Mouse (Mus musculus) midbrain, embryonic 15.5 days (tissue): ENCODE data around the gene Hmgb1. TPM values are rescaled to one million over a fixed set of nuclear protein-coding genes. Genes with fewer than 3 reads are reported as not detected.
"Not testable (repeated sequence)": the region's sequence is repeated elsewhere in the genome, so short reads cannot be mapped to it uniquely, and the experiment has no call there.

Experiments used
- ATAC-seq: fragments of 200-750 bp; cut with Nextera tagmentation; replicated peaks from 2 replicates; pipeline ENCODE4 v1.8.0; 2017; ENCODE audit warnings: moderate TSS enrichment
- H3K27ac ChIP-seq: fragments of 300-500 bp; sonication (generic); 2 replicates; pipeline ENCODE4 v1.5.1; 2015; ENCODE audit warnings: mild to moderate bottlenecking, inconsistent platforms
- H3K27me3 ChIP-seq: fragments of 300-500 bp; sonication (generic); replicated peaks from 2 replicates; pipeline ENCODE4 v1.6.1; 2015; ENCODE audit warnings: inconsistent platforms
- H3K36me3 ChIP-seq: fragments of 300-500 bp; sonication (generic); replicated peaks from 2 replicates; pipeline ENCODE4 v1.6.1; 2015; ENCODE audit warnings: inconsistent platforms
- H3K4me1 ChIP-seq: fragments of 300-500 bp; sonication (generic); 2 replicates; pipeline ENCODE4 v1.6.1; 2015; ENCODE audit warnings: inconsistent platforms
- H3K4me2 ChIP-seq: fragments of 300-500 bp; sonication (generic); 2 replicates; pipeline ENCODE4 v1.6.1; 2015; ENCODE audit warnings: inconsistent platforms, mild to moderate bottlenecking, moderate library complexity
- H3K4me3 ChIP-seq: fragments of 300-500 bp; sonication (generic); 2 replicates; pipeline ENCODE4 v1.5.1; 2015; ENCODE audit warnings: mild to moderate bottlenecking, inconsistent platforms
- H3K9ac ChIP-seq: fragments of 300-500 bp; sonication (generic); 2 replicates; pipeline ENCODE4 v1.6.1; 2015; ENCODE audit warnings: mild to moderate bottlenecking, inconsistent platforms
- H3K9me3 ChIP-seq: fragments of 300-500 bp; sonication (generic); 2 replicates; pipeline ENCODE4 v1.6.1; 2016; ENCODE audit warnings: inconsistent platforms
- WGBS: fragments of 180-500 bp; shearing (Covaris S2); methylation state at CpG from one replicate; pipeline ENCODE4 v1.1.7; 2015; ENCODE audit warnings: mixed read lengths; 5-methylcytosine and 5-hydroxymethylcytosine counted together
- polyA plus RNA-seq: library from polyadenylated mRNA; unstranded; fragments of >200 nt; fragmentation: Nextera tagmentation; extraction: Ambion mirVana; gene quantifications from 2 replicates; pipeline ENCODE4 v1.2.1, GENCODE M21; 2015

The Hmgb1 gene
- polyA plus RNA-seq, 1 experiment from 2014 or later = 713 TPM

DNA sequence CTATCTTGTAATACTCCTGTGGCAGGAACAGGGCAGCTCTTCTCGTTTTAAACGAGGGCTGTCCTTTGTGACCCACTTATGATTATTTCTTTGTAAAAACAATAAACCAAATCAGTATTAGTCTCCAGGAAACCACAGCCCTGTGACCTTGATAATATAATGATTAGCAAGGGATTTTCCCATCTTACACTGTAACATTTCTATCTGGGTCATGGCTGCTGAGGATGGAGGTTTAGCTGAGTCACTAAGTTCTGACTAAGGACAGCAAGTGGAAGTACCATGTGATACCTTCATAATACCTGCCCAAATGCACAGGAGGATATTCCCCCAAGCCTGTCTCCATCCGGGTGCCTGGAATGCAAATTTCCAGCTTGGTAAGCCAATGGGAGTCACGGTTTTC, 23.8 kb downstream of the Hmgb1 start:
- no peaks in the 10 kb centered on the region for H3K36me3 ChIP-seq
- no peak for ATAC-seq
- WGBS = 86% methylated on average over 4 of the region's 4 CpGs

DNA sequence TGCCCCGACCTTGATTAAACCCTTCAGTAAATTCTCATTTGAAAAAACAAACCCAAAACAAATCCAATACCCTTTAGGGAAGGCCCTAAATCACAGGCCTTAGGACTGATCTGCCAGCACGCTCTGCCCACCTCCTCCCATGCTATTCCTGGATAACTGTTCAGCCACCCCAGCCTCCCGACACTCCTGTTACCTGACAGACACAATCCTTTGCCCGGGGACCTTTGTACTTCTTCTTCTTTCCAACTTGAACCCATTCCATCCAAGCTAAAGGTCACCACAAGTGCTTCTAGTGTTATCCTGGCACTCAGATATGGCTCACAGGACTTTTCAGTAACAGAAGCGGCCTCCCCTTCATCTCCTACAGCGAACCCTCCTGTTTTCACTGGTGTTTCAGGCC, 25.3 kb downstream of the Hmgb1 start:
- H3K27me3 ChIP-seq = no peaks in the 10 kb centered on the region

More for the DNA sequence above, 23.8 kb downstream of the Hmgb1 start:
- Histone ChIP-seq H3K9me3 (no peaks in the 10 kb centered on the region), H3K9ac (no peak overlapping the region), H3K4me2 (no peak overlapping the region), H3K27ac (no peak overlapping the region), H3K4me3 (no peak overlapping the region), H3K27me3 (no peaks in the 10 kb centered on the region), H3K4me1 (no peaks in the 10 kb centered on the region)

DNA sequence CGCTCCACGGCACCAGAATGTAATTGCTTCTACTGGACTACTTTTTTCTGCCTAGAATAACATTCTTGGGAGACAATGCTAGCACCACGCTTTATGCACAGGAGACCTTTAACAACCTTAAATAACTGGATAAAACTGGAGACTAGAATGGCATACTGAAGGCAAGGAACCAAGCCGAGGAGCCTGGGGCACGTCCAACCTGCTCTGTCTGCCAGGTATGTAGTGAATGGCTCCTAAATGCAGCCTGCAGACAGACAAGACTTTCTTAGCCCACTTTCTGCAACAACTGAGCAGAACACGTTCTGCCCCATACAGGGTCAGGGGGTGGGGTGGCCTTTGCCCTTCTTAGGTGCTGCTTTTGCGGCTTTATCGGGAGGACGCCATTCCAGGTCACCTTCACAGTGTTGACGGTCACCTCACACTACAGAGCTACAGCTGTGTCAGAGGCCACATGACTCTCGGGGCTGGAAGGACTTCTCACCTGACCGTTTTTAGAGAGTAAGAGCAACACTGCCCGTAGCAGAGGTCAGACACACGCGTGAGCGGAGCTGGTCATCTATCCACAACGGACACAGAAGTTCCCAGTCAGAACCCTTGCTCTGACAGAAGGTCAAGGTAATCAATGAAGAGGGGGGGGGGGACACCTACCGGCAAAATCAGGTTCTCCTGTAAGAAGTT, 27.3 kb downstream of the Hmgb1 start:
- no peak overlapping the region for H3K27ac ChIP-seq
- H3K4me3 ChIP-seq = no peak overlapping the region
- no peak overlapping the region for H3K9ac ChIP-seq
- H3K4me1 ChIP-seq = no peaks in the 10 kb centered on the region
- ATAC-seq = no peak
- no peaks in the 10 kb centered on the region for H3K9me3 ChIP-seq
- H3K36me3 ChIP-seq = no peaks in the 10 kb centered on the region
- WGBS = 89% methylated on average over 18 of the region's 18 CpGs
- H3K4me2 ChIP-seq = no peak overlapping the region
- H3K27me3 ChIP-seq = no peaks in the 10 kb centered on the region

More for the DNA sequence above, 25.3 kb downstream of the Hmgb1 start:
- ATAC-seq = no peak
- no peaks in the 10 kb centered on the region for H3K9me3 ChIP-seq
- H3K4me2 ChIP-seq = no peak overlapping the region
- H3K27ac ChIP-seq = no peak overlapping the region
- no peak overlapping the region for H3K9ac ChIP-seq
- H3K36me3 ChIP-seq = no peaks in the 10 kb centered on the region
- WGBS = 94% methylated on average over 6 of the region's 6 CpGs
- no peaks in the 10 kb centered on the region for H3K4me1 ChIP-seq
- no peak overlapping the region for H3K4me3 ChIP-seq

DNA sequence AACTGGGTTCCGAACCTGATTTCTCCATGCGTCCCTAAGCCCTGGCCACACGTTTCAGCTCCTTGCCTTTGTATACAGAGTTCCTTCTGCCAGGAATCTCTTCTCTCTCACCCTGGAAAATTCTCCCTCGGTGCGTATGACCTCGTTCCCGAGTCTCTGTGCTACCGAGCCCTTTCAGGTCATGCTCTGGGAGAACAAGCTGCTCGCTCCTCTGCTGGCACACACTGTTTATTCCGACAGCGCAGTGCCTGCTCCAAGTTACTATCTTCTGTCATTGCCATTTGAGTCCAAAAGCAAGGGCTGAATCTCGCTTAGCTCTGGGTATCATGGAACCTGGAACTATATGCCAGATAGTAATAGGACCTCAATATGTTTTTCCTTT, 31.5 kb downstream of the Hmgb1 start:
- Histone ChIP-seq H3K9me3 (no peaks in the 10 kb centered on the region), H3K4me3 (no peak overlapping the region), H3K4me1 (no peaks in the 10 kb centered on the region), H3K27me3 (no peaks in the 10 kb centered on the region), H3K4me2 (no peak overlapping the region), H3K9ac (no peak overlapping the region), H3K36me3 (no peaks in the 10 kb centered on the region), H3K27ac (no peak overlapping the region)
- no peak for ATAC-seq
- 66% methylated on average over 12 of the region's 12 CpGs for WGBS

DNA sequence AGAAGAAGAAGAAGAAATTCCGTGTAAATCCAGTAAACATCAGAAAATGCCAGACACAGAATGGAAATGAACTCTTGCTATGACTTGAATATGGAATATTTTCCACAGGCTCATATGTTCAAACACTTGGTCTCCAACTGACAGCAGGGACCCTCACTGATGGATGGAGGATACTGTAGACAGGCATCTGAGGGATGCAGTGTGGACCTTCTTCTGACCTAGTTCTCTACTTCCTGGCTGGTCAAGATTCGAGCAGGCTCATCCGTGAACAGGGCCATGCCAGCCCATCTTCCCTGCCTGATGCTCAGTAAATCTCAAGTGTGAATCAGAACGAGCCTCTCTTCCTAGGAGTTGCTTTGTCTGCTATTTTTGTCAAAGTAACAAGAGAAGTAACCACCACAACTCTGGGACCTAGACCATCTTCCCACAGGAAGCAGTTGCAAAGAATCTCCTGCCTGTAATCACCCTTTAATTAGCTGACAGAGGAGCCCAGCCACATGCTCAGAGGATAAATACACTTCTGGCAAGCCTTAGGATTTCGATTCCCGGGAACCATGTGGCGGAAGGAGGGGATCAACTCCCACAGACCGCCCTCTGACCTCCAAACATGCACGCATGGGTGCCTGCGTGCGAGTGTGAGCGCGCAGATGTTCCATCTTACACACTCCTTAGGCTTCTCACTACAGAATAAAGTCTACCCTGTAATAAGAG, 32.1 kb downstream of the Hmgb1 start:
- no peak for ATAC-seq
- H3K4me1 ChIP-seq = no peaks in the 10 kb centered on the region
- no peak overlapping the region for H3K9ac ChIP-seq
- H3K36me3 ChIP-seq = no peaks in the 10 kb centered on the region
- H3K9me3 ChIP-seq = no peaks in the 10 kb centered on the region
- H3K4me3 ChIP-seq = no peak overlapping the region
- H3K4me2 ChIP-seq = no peak overlapping the region
- WGBS = 47% methylated on average over 13 of the region's 13 CpGs
- no peaks in the 10 kb centered on the region for H3K27me3 ChIP-seq
- no peak overlapping the region for H3K27ac ChIP-seq

DNA sequence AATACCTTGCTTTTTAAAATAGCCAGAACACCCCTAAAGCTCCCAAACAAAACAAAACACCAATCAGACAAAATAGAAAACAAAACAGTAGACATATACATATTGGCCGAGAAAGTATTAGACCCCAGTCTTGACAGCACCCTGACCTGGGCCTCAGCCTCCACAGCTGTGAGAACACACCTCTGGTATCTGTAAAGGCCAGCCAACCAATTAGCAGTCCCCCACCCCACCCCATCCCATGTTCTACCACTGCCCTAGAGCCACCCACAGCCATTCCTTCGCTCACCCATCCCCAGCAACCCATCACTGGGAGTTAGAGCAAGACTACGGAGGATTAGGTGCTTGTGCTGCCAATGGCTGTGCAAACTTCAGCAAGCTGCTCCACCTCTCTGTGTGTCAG, 33.4 kb downstream of the Hmgb1 start:
- Histone ChIP-seq H3K9ac (no peak overlapping the region), H3K27ac (no peak overlapping the region), H3K9me3 (no peaks in the 10 kb centered on the region), H3K4me1 (no peaks in the 10 kb centered on the region), H3K27me3 (no peaks in the 10 kb centered on the region), H3K4me3 (no peak overlapping the region), H3K4me2 (no peak overlapping the region), H3K36me3 (no peaks in the 10 kb centered on the region)
- ATAC-seq = no peak
- 95% methylated on average over 3 of the region's 3 CpGs for WGBS

DNA sequence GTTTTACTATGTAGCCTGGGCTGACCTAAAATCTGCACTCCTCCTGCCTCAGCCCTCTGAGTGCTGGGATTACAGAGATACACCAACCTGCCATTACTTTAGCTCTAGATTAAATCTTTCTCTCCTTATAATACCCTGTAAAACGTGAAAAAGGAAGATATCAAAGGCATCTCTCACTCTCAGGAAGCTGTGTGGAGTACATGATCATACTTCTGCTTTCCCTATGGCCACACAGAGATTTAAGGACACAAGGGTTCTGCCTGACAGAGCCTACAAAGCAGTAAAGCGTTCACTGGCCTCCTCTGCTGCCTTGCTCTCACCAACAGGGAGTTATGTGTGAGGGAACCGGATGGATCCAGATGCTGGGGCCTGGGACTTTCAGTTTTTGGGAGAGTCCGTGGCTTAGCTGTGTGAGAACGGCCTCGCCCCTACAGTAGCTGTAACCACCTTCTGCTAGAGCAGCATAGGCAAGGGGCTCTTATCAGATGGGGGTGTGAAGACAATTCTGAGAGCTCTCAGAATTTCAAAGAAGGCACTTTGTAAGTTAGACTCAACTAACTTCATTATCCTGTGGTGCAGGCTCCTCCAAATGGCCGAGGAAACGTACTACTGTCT, 36.8 kb downstream of the Hmgb1 start:
- H3K4me3 ChIP-seq = no peak overlapping the region
- ATAC-seq = no peak
- no peaks in the 10 kb centered on the region for H3K4me1 ChIP-seq
- no peak overlapping the region for H3K4me2 ChIP-seq
- no peak overlapping the region for H3K27ac ChIP-seq
- H3K9me3 ChIP-seq = no peaks in the 10 kb centered on the region
- H3K9ac ChIP-seq = no peak overlapping the region
- H3K36me3 ChIP-seq = no peaks in the 10 kb centered on the region
- WGBS = 81% methylated on average over 8 of the region's 8 CpGs
- no peaks in the 10 kb centered on the region for H3K27me3 ChIP-seq

DNA sequence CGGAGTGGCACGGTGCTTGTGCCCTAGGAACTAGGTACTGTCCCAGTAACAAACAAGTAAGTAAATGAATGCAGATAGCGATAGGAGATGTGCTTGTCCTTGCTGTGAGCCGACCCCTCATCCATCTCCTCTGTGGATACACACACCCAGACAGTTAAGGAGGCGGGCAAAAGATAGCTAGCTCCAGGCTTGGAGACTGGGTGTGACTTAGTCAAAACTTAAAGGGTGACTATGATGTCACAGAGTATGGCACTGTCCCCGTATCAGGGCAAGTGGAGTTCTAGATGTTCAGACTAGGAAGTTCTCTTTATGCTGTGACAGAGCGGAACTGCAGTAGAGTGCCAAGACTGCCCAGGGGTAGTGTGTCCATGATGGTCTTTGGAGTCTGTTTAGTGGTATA, 37.6 kb downstream of the Hmgb1 start:
- Histone ChIP-seq H3K9ac (no peak overlapping the region), H3K27ac (no peak overlapping the region), H3K9me3 (no peaks in the 10 kb centered on the region), H3K36me3 (no peaks in the 10 kb centered on the region), H3K27me3 (no peaks in the 10 kb centered on the region), H3K4me1 (no peaks in the 10 kb centered on the region), H3K4me3 (no peak overlapping the region), H3K4me2 (no peak overlapping the region)
- no peak for ATAC-seq
- 93% methylated on average over 7 of the region's 7 CpGs for WGBS

DNA sequence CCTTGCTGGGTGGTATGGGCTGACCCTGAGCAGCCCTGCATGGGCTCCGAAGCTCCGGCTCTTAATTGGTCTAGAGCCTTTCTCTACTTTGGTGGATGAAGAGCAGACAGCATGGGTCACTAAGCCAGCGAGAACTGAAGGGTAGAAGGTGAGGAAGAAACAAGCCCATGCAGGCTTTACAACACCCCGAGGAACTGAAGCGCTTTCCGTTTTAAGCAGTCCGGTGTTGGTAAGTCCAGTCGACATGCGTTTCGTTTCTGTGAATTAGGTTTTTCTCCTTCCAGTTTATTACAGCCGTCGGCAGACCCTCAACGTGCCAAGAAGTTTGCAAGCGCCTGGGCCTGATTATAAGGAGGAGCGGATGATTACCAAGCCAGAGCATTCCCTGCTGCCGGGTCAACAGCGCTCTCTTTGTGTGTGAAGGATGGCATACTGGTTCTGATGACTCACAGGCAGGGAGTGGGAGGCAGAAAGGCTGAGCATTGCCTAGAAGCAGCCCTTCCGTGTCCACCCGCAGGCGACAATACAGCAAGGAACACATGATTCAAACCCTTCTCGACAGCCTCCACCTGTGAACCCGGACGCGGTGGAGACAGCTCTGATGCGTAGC, 40.4 kb downstream of the Hmgb1 start:
- Histone ChIP-seq H3K4me2 (no peak overlapping the region), H3K4me1 (no peaks in the 10 kb centered on the region), H3K27me3 (no peaks in the 10 kb centered on the region), H3K9me3 (no peaks in the 10 kb centered on the region), H3K4me3 (no peak overlapping the region), H3K9ac (no peak overlapping the region), H3K27ac (no peak overlapping the region), H3K36me3 (no peaks in the 10 kb centered on the region)
- 80% methylated on average over 25 of the region's 25 CpGs for WGBS
- no peak for ATAC-seq

DNA sequence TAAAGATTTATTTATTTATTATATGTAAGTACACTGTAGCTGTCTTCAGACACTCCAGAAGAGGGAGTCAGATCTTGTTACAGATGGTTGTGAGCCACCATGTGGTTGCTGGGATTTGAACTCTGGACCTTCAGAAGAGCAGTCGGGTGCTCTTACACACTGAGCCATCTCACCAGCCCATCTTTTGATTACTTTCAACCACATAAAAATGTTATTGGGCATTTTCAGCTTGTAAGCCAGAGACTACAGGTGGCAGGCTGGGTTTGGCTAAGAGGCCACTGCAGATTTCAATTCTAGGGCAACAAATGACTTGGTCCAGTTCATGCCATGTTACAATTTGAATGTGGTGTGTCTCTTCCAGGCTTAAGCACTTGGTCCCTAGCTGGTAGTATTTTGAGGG, 43.1 kb downstream of the Hmgb1 start:
- ATAC-seq, H3K4me3 ChIP-seq, H3K4me2 ChIP-seq, H3K27ac ChIP-seq, H3K9ac ChIP-seq, H3K27me3 ChIP-seq, H3K9me3 ChIP-seq, H3K36me3 ChIP-seq, H3K4me1 ChIP-seq: not testable (repeated sequence)
- 90% methylated on average over 1 of the region's 1 CpGs for WGBS

DNA sequence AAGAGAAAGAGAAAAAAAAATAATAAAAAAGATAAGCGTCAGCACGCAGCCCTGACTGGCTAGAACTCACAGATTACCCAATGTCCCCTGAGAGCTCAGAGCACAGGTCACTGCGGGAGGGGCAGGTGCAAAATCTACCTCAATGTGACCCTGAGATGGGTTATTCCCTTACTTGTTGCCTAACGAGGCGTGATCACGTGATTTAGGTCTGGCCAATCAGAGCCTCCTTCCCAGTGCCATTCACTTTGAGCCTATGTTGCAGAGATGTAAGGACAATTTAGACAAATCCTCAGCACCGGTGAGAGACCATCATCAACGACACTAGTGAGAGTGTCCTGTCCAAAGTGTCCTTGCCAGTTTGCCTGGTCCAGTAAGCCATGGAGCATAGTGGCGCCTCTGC, 44.0 kb downstream of the Hmgb1 start:
- H3K9me3 ChIP-seq = no peaks in the 10 kb centered on the region
- no peaks in the 10 kb centered on the region for H3K4me1 ChIP-seq
- no peak overlapping the region for H3K9ac ChIP-seq
- WGBS = 60% methylated on average over 9 of the region's 9 CpGs
- ATAC-seq = no peak
- H3K36me3 ChIP-seq = no peaks in the 10 kb centered on the region
- H3K27me3 ChIP-seq = no peaks in the 10 kb centered on the region
- H3K4me2 ChIP-seq = no peak overlapping the region
- H3K4me3 ChIP-seq = no peak overlapping the region
- H3K27ac ChIP-seq = no peak overlapping the region

DNA sequence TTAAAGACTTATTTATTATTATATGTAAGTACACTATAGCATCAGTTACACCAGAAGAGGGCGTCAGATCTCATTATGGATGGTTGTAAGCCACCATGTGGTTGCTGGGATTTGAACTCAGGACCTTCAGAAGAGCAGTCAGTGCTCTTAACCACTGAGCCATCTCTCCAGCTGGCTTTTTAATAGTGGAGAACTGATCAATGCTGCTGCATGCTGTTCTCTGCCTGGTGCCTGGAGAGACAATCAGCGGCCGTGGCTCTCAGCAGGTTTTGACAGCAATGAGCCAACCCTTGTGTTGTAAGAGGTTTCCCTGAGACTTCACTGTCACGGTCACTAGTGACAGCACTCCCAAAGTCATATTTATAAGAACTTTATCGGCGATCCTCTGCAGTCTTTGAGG, 46.2 kb downstream of the Hmgb1 start:
- not testable (repeated sequence) for H3K9ac ChIP-seq, ATAC-seq, H3K4me2 ChIP-seq, H3K9me3 ChIP-seq, H3K4me1 ChIP-seq, H3K27me3 ChIP-seq, H3K36me3 ChIP-seq, H3K4me3 ChIP-seq, H3K27ac ChIP-seq
- WGBS = 87% methylated on average over 6 of the region's 6 CpGs
